ENCODE assay signal across 14 mouse cellular contexts in the genomic region with DNA sequence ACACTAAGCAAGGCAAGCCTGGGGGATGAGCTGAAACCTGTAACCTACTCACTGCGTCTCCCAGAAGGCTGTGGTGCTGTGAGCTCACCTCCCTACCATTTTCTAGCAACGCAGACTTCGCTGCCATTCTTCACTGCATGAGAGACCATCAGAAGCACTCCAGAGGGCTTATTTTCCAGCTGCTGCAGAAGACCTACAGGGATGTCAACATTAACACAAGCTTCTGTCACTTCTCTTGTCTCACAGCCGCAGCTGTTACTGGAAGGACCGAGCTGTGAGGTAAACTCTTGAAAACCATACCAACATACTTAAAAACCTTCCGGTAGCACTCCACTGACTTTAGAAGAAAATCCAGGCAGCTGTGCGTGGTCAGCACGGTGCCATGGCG. TPM values are rescaled to one million over a fixed set of nuclear protein-coding genes. Genes with fewer than 3 reads are reported as not detected.
A peak's percentile ranks its signal among the peaks of the same experiment; 100 is the strongest.
DNase-seq lines count a peak whose midpoint lies in the region; ATAC-seq and TF ChIP-seq lines count a peak whose summit lies in the region.
"Had no signal": no experiment of that assay in that cellular context is flagged by ENCODE, and none has a peak within 500 bp of the region (broad histone marks: within the 10 kb centered on the region; RNA-seq: fewer than 3 reads in every experiment).

No protein-coding gene starts in this region.

- peaks cover 39% of the 10 kb centered on the region for H3K4me1 ChIP-seq in hindbrain, embryonic 10.5 days (replicated peaks)
- H3K4me1 ChIP-seq in hindbrain, embryonic 13.5 days (replicated peaks) = peaks cover 17% of the 10 kb centered on the region; the same call in 1 of the 2 replicates
- peaks cover 18% of the 10 kb centered on the region; the same call in 1 of the 2 replicates for H3K4me1 ChIP-seq in stomach, embryonic 14.5 days (ENCODE audit: control insufficient read depth, insufficient read depth, low read length)
- no peaks in the 10 kb centered on the region for H3K4me1 ChIP-seq in stomach, postnatal 0 days (replicated peaks; ENCODE audit: control insufficient read depth, insufficient read depth)
- H3K4me1 ChIP-seq in limb, embryonic 13.5 days = peaks cover 21% of the 10 kb centered on the region
- H3K4me1 ChIP-seq: forebrain, embryonic 15.5 days had no signal

- WGBS in hindbrain, embryonic 10.5 days = 85% methylated on average over 9 of the region's 9 CpGs
- WGBS in hindbrain, embryonic 13.5 days = 89% methylated on average over 9 of the region's 9 CpGs
- 60% methylated on average over 9 of the region's 9 CpGs for WGBS in stomach, embryonic 14.5 days
- 67% methylated on average over 9 of the region's 9 CpGs for WGBS in stomach, postnatal 0 days
- WGBS in limb, embryonic 13.5 days = 82% methylated on average over 9 of the region's 9 CpGs

- H3K36me3 ChIP-seq in hindbrain, embryonic 10.5 days = no peaks in the 10 kb centered on the region
- H3K36me3 ChIP-seq in hindbrain, embryonic 13.5 days = no peaks in the 10 kb centered on the region
- H3K36me3 ChIP-seq in stomach, embryonic 14.5 days (ENCODE audit: control insufficient read depth, insufficient read depth, low read length) = no peaks in the 10 kb centered on the region
- no peaks in the 10 kb centered on the region for H3K36me3 ChIP-seq in stomach, postnatal 0 days (ENCODE audit: control insufficient read depth, insufficient read depth, low read length)
- no peaks in the 10 kb centered on the region for H3K36me3 ChIP-seq in limb, embryonic 13.5 days
- H3K36me3 ChIP-seq: forebrain, embryonic 15.5 days; heart, embryonic 15.5 days had no signal

- no peaks in the 10 kb centered on the region for H3K9me3 ChIP-seq in hindbrain, embryonic 10.5 days
- no peaks in the 10 kb centered on the region for H3K9me3 ChIP-seq in hindbrain, embryonic 13.5 days
- no peaks in the 10 kb centered on the region for H3K9me3 ChIP-seq in stomach, embryonic 14.5 days (ENCODE audit: control insufficient read depth, low read depth, low read length)
- no peaks in the 10 kb centered on the region for H3K9me3 ChIP-seq in stomach, postnatal 0 days (ENCODE audit: control insufficient read depth, low read length)
- H3K9me3 ChIP-seq in limb, embryonic 13.5 days = no peaks in the 10 kb centered on the region
- H3K9me3 ChIP-seq: forebrain, embryonic 15.5 days; heart, embryonic 15.5 days had no signal

- TF ChIP-seq CTCF in stomach, postnatal 0 days (IDR thresholded peaks at IDR 0.05; ENCODE audit: low read depth) = no peak

- DNase-seq in hindbrain, embryonic 10.5 days (ENCODE audit: low spot score) = no peak
- no peak for DNase-seq in stomach, postnatal 0 days (ENCODE audit: low spot score)
- no peak for DNase-seq in right cerebral cortex, adult 18-20 months
- DNase-seq in layer of hippocampus, postnatal 10 days (ENCODE audit: low spot score in 2 of 2) = no peak
- DNase-seq in c-Kit-positive CD71-positive TER-119-positive erythroid progenitor cells, embryonic 14.5 days (ENCODE audit: low spot score) = no peak
- DNase-seq: adrenal gland, postnatal 25 days; cerebellum, adult 2 months had no signal

- no peak for ATAC-seq in hindbrain, embryonic 13.5 days (ENCODE audit: low FRiP score)
- ATAC-seq in stomach, embryonic 14.5 days (ENCODE audit: insufficient number of reproducible peaks, insufficient read depth, low FRiP score, low read depth) = no peak
- no peak for ATAC-seq in stomach, postnatal 0 days (ENCODE audit: low FRiP score, low TSS enrichment)
- ATAC-seq in limb, embryonic 13.5 days (ENCODE audit: low FRiP score, low read depth) = peak; percentile 38; the same call in 1 of the 2 replicates
- ATAC-seq: forebrain, embryonic 15.5 days had no signal

- H3K27ac ChIP-seq in hindbrain, embryonic 10.5 days = peak overlapping the region; percentile 81; the same call in 1 of the 2 replicates
- H3K27ac ChIP-seq in hindbrain, embryonic 13.5 days = no peak overlapping the region
- 0 out of 2 replicates have a peak overlapping the region, but pooled peaks have one; percentile 3 for H3K27ac ChIP-seq in stomach, embryonic 14.5 days (ENCODE audit: low read length)
- H3K27ac ChIP-seq in stomach, postnatal 0 days (replicated peaks) = no peak overlapping the region
- no peak overlapping the region for H3K27ac ChIP-seq in limb, embryonic 13.5 days
- H3K27ac ChIP-seq: forebrain, embryonic 15.5 days; heart, embryonic 15.5 days had no signal

- no peak overlapping the region for H3K9ac ChIP-seq in hindbrain, embryonic 13.5 days
- no peak overlapping the region for H3K9ac ChIP-seq in stomach, embryonic 14.5 days (replicated peaks; ENCODE audit: low read depth, low read length)
- H3K9ac ChIP-seq in stomach, postnatal 0 days (ENCODE audit: low read length) = no peak overlapping the region
- H3K9ac ChIP-seq in limb, embryonic 13.5 days = no peak overlapping the region
- H3K9ac ChIP-seq: forebrain, embryonic 15.5 days; heart, embryonic 15.5 days had no signal

- no peak overlapping the region for H3K4me3 ChIP-seq in hindbrain, embryonic 10.5 days
- no peak overlapping the region for H3K4me3 ChIP-seq in hindbrain, embryonic 13.5 days
- no peak overlapping the region for H3K4me3 ChIP-seq in stomach, embryonic 14.5 days (ENCODE audit: low read depth, low read length)
- no peak overlapping the region for H3K4me3 ChIP-seq in stomach, postnatal 0 days (ENCODE audit: low read depth, low read length)
- no peak overlapping the region for H3K4me3 ChIP-seq in limb, embryonic 13.5 days
- H3K4me3 ChIP-seq: forebrain, embryonic 15.5 days; heart, embryonic 15.5 days had no signal

- TF ChIP-seq EP300 in stomach, postnatal 0 days (optimal IDR thresholded peaks at IDR 0.05) = no peak

- no peak overlapping the region for H3K4me2 ChIP-seq in hindbrain, embryonic 13.5 days
- no peak overlapping the region for H3K4me2 ChIP-seq in stomach, embryonic 14.5 days (replicated peaks; ENCODE audit: low read depth, low read length)
- no peak overlapping the region for H3K4me2 ChIP-seq in stomach, postnatal 0 days (replicated peaks; ENCODE audit: low read depth)
- H3K4me2 ChIP-seq in limb, embryonic 13.5 days (replicated peaks) = no peak overlapping the region
- H3K4me2 ChIP-seq: forebrain, embryonic 15.5 days; heart, embryonic 11.5 days; heart, embryonic 15.5 days had no signal

- H3K27me3 ChIP-seq in hindbrain, embryonic 10.5 days (ENCODE audit: insufficient read depth, poor library complexity, severe bottlenecking) = no peaks in the 10 kb centered on the region
- H3K27me3 ChIP-seq in hindbrain, embryonic 13.5 days = no peaks in the 10 kb centered on the region
- no peaks in the 10 kb centered on the region for H3K27me3 ChIP-seq in stomach, embryonic 14.5 days (ENCODE audit: control insufficient read depth, insufficient read depth, low read length)
- no peaks in the 10 kb centered on the region for H3K27me3 ChIP-seq in stomach, postnatal 0 days (ENCODE audit: control insufficient read depth, insufficient read depth, low read length)
- H3K27me3 ChIP-seq in limb, embryonic 13.5 days = no peaks in the 10 kb centered on the region
- H3K27me3 ChIP-seq: forebrain, embryonic 15.5 days; heart, embryonic 15.5 days had no signal

RNA-seq across cellular contexts. Expression of a gene that starts 54.3 kb away (rescaled TPM):
- 128 and 150 TPM in 2 replicates for polyA plus RNA-seq in hindbrain, embryonic 10.5 days (2016; fragmentation: Nextera tagmentation; extraction: Ambion mirVana)
- polyA plus RNA-seq in hindbrain, embryonic 13.5 days (2015; fragmentation: Nextera tagmentation; extraction: Ambion mirVana) = 58.9 and 63.9 TPM in 2 replicates
- 47.6 and 47.9 TPM in 2 replicates for polyA plus RNA-seq in stomach, embryonic 14.5 days (2014; fragmentation: Nextera tagmentation; extraction: Ambion mirVana)
- 14.0 TPM in 2 replicates for polyA plus RNA-seq in stomach, postnatal 0 days (2015; fragmentation: Nextera tagmentation; extraction: Ambion mirVana)
- 47.8 and 51.1 TPM in 2 replicates for polyA plus RNA-seq in limb, embryonic 13.5 days (2015; fragmentation: Nextera tagmentation; extraction: Ambion mirVana)
- 10 to 100 TPM; 29.9 to 31.2 TPM for total RNA-seq in layer of hippocampus, postnatal 10 days (2021)
- total RNA-seq: MEL had no signal

Comparison
In these comparisons a context has a peak if more than half of its experiments do, and no peak if none do; other contexts are left out.
1. H3K27ac ChIP-seq: peak in hindbrain, embryonic 10.5 days (single experiment) and stomach, embryonic 14.5 days (single experiment); none in hindbrain, embryonic 13.5 days (single experiment), stomach, postnatal 0 days (single experiment) and limb, embryonic 13.5 days (single experiment).